Mouse (Mus musculus) liver, postnatal 0 days (tissue): ENCODE results near the gene Tcp11.

ENCODE experiments used
- CTCF ChIP-seq: sonication (generic); IDR thresholded peaks from 2 replicates; pipeline ENCODE4 v1.5.1; 2016; ENCODE audit warnings: antibody characterized with exemption, low read depth
- EP300 ChIP-seq: IDR thresholded peaks from 2 replicates; pipeline ENCODE4 v1.6.1; 2016; ENCODE audit warnings: antibody characterized with exemption, low read depth, mild to moderate bottlenecking

- TF ChIP-seq CTCF (no peak), EP300 (no peak)
These were observed 54.9 kb downstream of the Tcp11 start for GRCm38 (mm10) chr17:28025541-28025961.
